ENCODE assay signal across 24 mouse cellular contexts in genomic region chr4:129447360-129447759, GRCm38 (mm10). TPM values are rescaled to one million over a fixed set of nuclear protein-coding genes. Genes with fewer than 3 reads are reported as not detected.
A peak's percentile ranks its signal among the peaks of the same experiment; 100 is the strongest.
DNase-seq lines count a peak whose midpoint lies in the region; ATAC-seq and TF ChIP-seq lines count a peak whose summit lies in the region.
"Had no signal": no experiment of that assay in that cellular context is flagged by ENCODE, and none has a peak within 500 bp of the region (broad histone marks: within the 10 kb centered on the region; RNA-seq: fewer than 3 reads in every experiment).

No protein-coding gene starts in this region.

- H3K4me3 ChIP-seq in heart, embryonic 13.5 days: no peak overlapping the region
- H3K4me3 ChIP-seq in heart, postnatal 0 days (ENCODE audit: low read depth, low read length): no peak overlapping the region
- H3K4me3 ChIP-seq in testis, adult 2 months (ENCODE audit: control insufficient read depth, low read depth, low read length): no peak overlapping the region
- H3K4me3 ChIP-seq: embryonic facial prominence, embryonic 10.5 days; forebrain, embryonic 10.5 days; gastrocnemius, adult 2 months; intestine, embryonic 15.5 days had no signal

- TF ChIP-seq POLR2A in testis, adult 2 months (IDR thresholded peaks at IDR 0.05; ENCODE audit: control insufficient read depth, low read depth, low read length): no peak

- no peak for TF ChIP-seq EP300 in heart, postnatal 0 days (IDR thresholded peaks at IDR 0.05; ENCODE audit: low read depth)

- H3K27ac ChIP-seq in heart, embryonic 13.5 days (replicated peaks): peak overlapping the region; percentile 40
- peak overlapping the region; percentile 40; the same call in 1 of the 2 replicates for H3K27ac ChIP-seq in heart, postnatal 0 days (ENCODE audit: low read depth)
- H3K27ac ChIP-seq in testis, adult 2 months (ENCODE audit: control insufficient read depth, insufficient read depth, low read depth, low read length): peak overlapping the region; percentile 27
- H3K27ac ChIP-seq: embryonic facial prominence, embryonic 10.5 days; forebrain, embryonic 10.5 days; gastrocnemius, adult 2 months; hindbrain, embryonic 14.5 days; intestine, embryonic 15.5 days had no signal

- TF ChIP-seq CTCF in heart, postnatal 0 days (IDR thresholded peaks at IDR 0.05; ENCODE audit: low read depth): no peak
- TF ChIP-seq CTCF in testis, adult 2 months (IDR thresholded peaks at IDR 0.05; ENCODE audit: control insufficient read depth, insufficient read depth, insufficient replicate concordance, low read depth, low read length): no peak

- 59% methylated on average over 8 of the region's 8 CpGs for WGBS in heart, embryonic 13.5 days
- 54% methylated on average over 8 of the region's 8 CpGs for WGBS in heart, postnatal 0 days

- intact Hi-C loops in gastrocnemius, postnatal 14 days (cut with DNase I; ENCODE audit: low total_unique reads): loop anchor here (10.0 kb wide), 1 partner anchor 223 kb away; no protein-coding TSS in a partner anchor

- peaks cover 8% of the 10 kb centered on the region for H3K27me3 ChIP-seq in heart, embryonic 13.5 days (replicated peaks)
- no peaks in the 10 kb centered on the region for H3K27me3 ChIP-seq in heart, postnatal 0 days (ENCODE audit: control insufficient read depth, insufficient read depth, low read length)
- no peaks in the 10 kb centered on the region for H3K27me3 ChIP-seq in testis, adult 2 months (ENCODE audit: control insufficient read depth, insufficient read depth, low read length)
- H3K27me3 ChIP-seq: CH12.LX had no signal

- H3K36me3 ChIP-seq in heart, embryonic 13.5 days: no peaks in the 10 kb centered on the region
- H3K36me3 ChIP-seq in heart, postnatal 0 days (replicated peaks; ENCODE audit: control insufficient read depth, insufficient read depth, low read length): no peaks in the 10 kb centered on the region
- H3K36me3 ChIP-seq in testis, adult 2 months (ENCODE audit: control insufficient read depth, insufficient read depth, low read length): no peaks in the 10 kb centered on the region
- H3K36me3 ChIP-seq: embryonic facial prominence, embryonic 10.5 days; forebrain, embryonic 10.5 days; intestine, embryonic 15.5 days had no signal

- H3K4me2 ChIP-seq in heart, embryonic 13.5 days: no peak overlapping the region
- no peak overlapping the region for H3K4me2 ChIP-seq in heart, postnatal 0 days (ENCODE audit: low read depth, low read length)
- H3K4me2 ChIP-seq: heart, embryonic 11.5 days; hindbrain, embryonic 14.5 days; intestine, embryonic 15.5 days had no signal

- H3K9me3 ChIP-seq in heart, embryonic 13.5 days: no peaks in the 10 kb centered on the region
- H3K9me3 ChIP-seq in heart, postnatal 0 days (replicated peaks; ENCODE audit: control insufficient read depth, low read length): no peaks in the 10 kb centered on the region
- H3K9me3 ChIP-seq: embryonic facial prominence, embryonic 10.5 days; forebrain, embryonic 10.5 days; intestine, embryonic 15.5 days had no signal

- H3K9ac ChIP-seq in heart, embryonic 13.5 days: no peak overlapping the region
- no peak overlapping the region for H3K9ac ChIP-seq in heart, postnatal 0 days (replicated peaks; ENCODE audit: low read depth, low read length)
- H3K9ac ChIP-seq: hindbrain, embryonic 14.5 days; intestine, embryonic 15.5 days had no signal

- no peak for DNase-seq in heart, adult 9 months (ENCODE audit: low spot score in 2 of 2)
- no peak for DNase-seq in heart, postnatal 0 days (ENCODE audit: low spot score)
- no peak for DNase-seq in heart, adult 8-10 months (ENCODE audit: low spot score)
- DNase-seq in testis, postnatal 14 days (ENCODE audit: low spot score): no peak
- no peak for DNase-seq in gastrocnemius, postnatal 14 days
- DNase-seq: adrenal gland, adult 2 months; adrenal gland, postnatal 25 days; cerebellum, adult 18-20 months; cerebellum, adult 9-11 months; cerebellum, postnatal 36 days; gastrocnemius, adult 2 months; gastrocnemius, postnatal 36 days; kidney, adult 18-20 months had no signal

- no peak for ATAC-seq in heart, embryonic 13.5 days (ENCODE audit: extremely low read depth, insufficient number of reproducible peaks, low FRiP score, low TSS enrichment)
- ATAC-seq in heart, postnatal 0 days (ENCODE audit: insufficient read depth, low read depth): 0 out of 2 replicates have a peak, but pooled peaks have one; percentile 24
- ATAC-seq: forebrain, embryonic 14.5 days; intestine, embryonic 15.5 days had no signal

- peaks cover 32% of the 10 kb centered on the region for H3K4me1 ChIP-seq in heart, embryonic 13.5 days
- H3K4me1 ChIP-seq in heart, postnatal 0 days (ENCODE audit: control insufficient read depth, insufficient read depth): peaks cover 12% of the 10 kb centered on the region; the same call in 1 of the 2 replicates
- H3K4me1 ChIP-seq in testis, adult 2 months (ENCODE audit: control insufficient read depth, insufficient read depth, low read length): peaks cover 4% of the 10 kb centered on the region
- H3K4me1 ChIP-seq: forebrain, embryonic 10.5 days; intestine, embryonic 15.5 days had no signal

RNA-seq across cellular contexts. Expression of gene Zbtb8b, which starts 6.7 kb away (rescaled TPM):
- polyA plus RNA-seq in heart, embryonic 13.5 days (2015; fragmentation: Nextera tagmentation; extraction: Ambion mirVana): 3.9 and 4.7 TPM in 2 replicates
- 1.9 and 3.6 TPM in 2 replicates for total RNA-seq in heart, postnatal 0 days (2014; rRNA removed; ENCODE audit: low replicate concordance)
- polyA plus RNA-seq in heart, postnatal 0 days (2015; fragmentation: Nextera tagmentation; extraction: Ambion mirVana): 1.1 and 1.6 TPM in 2 replicates
- total RNA-seq in heart, adult 8-10 months (2022): under 1 TPM; 0.09 to 0.14 (median 0.09) TPM
- polyA plus RNA-seq in testis, adult 2 months (2012; rRNA removed): 1.0 and 1.3 TPM in 2 replicates
- not detected for total RNA-seq in gastrocnemius, postnatal 14 days (2021)
- total RNA-seq: gastrocnemius, adult 2 months; gastrocnemius, postnatal 36 days; hematopoietic stem cell, adult 5-6 weeks had no signal
- polyA plus RNA-seq: adrenal gland, adult 2 months had no signal

RNA-seq across cellular contexts. Expression of gene Bsdc1, which starts 14.0 kb away (rescaled TPM):
- polyA plus RNA-seq in heart, embryonic 13.5 days (2015; fragmentation: Nextera tagmentation; extraction: Ambion mirVana): 25.4 and 26.9 TPM in 2 replicates
- 46.3 and 58.4 TPM in 2 replicates for total RNA-seq in heart, postnatal 0 days (2014; rRNA removed; ENCODE audit: low replicate concordance)
- polyA plus RNA-seq in heart, postnatal 0 days (2015; fragmentation: Nextera tagmentation; extraction: Ambion mirVana): 18.7 and 20.1 TPM in 2 replicates
- total RNA-seq in heart, adult 8-10 months (2022): 10 to 100 TPM; 50.3 to 54.6 (median 53.3) TPM
- 35.5 and 38.2 TPM in 2 replicates for polyA plus RNA-seq in testis, adult 2 months (2012; rRNA removed)
- total RNA-seq in gastrocnemius, postnatal 14 days (2021): 10 to 100 TPM; 22.2 to 32.6 TPM

RNA-seq across cellular contexts. Expression of gene Tssk3, which starts 43.5 kb away (rescaled TPM):
- not detected in 2 replicates for polyA plus RNA-seq in heart, embryonic 13.5 days (2015; fragmentation: Nextera tagmentation; extraction: Ambion mirVana)
- not detected in 2 replicates for total RNA-seq in heart, postnatal 0 days (2014; rRNA removed; ENCODE audit: low replicate concordance)
- polyA plus RNA-seq in heart, postnatal 0 days (2015; fragmentation: Nextera tagmentation; extraction: Ambion mirVana): not detected in 2 replicates
- not detected for total RNA-seq in heart, adult 8-10 months (2022)
- polyA plus RNA-seq in testis, adult 2 months (2012; rRNA removed): 252 and 267 TPM in 2 replicates
- total RNA-seq in gastrocnemius, postnatal 14 days (2021): not detected
- total RNA-seq: adrenal gland, adult 2 months; adrenal gland, postnatal 25 days; gastrocnemius, adult 2 months; gastrocnemius, postnatal 36 days; hematopoietic stem cell, adult 5-6 weeks had no signal
- polyA plus RNA-seq: adrenal gland, adult 2 months; embryonic facial prominence, embryonic 10.5 days; embryonic facial prominence, embryonic 14.5 days; forebrain, embryonic 10.5 days; forebrain, embryonic 14.5 days; heart, embryonic 11.5 days; intestine, embryonic 15.5 days had no signal

RNA-seq across cellular contexts. Expression of gene Fam229a, which starts 43.6 kb away (rescaled TPM):
- not detected in 2 replicates for polyA plus RNA-seq in heart, embryonic 13.5 days (2015; fragmentation: Nextera tagmentation; extraction: Ambion mirVana)
- total RNA-seq in heart, postnatal 0 days (2014; rRNA removed; ENCODE audit: low replicate concordance): not detected in 2 replicates
- polyA plus RNA-seq in heart, postnatal 0 days (2015; fragmentation: Nextera tagmentation; extraction: Ambion mirVana): 0.22 and 0.52 TPM in 2 replicates
- total RNA-seq in heart, adult 8-10 months (2022): not detected
- polyA plus RNA-seq in testis, adult 2 months (2012; rRNA removed): 945 and 1,232 TPM in 2 replicates
- total RNA-seq in gastrocnemius, postnatal 14 days (2021): not detected
- total RNA-seq: adrenal gland, adult 2 months; adrenal gland, postnatal 25 days; CH12.LX; gastrocnemius, adult 2 months; gastrocnemius, postnatal 36 days; hematopoietic stem cell, adult 5-6 weeks had no signal
- polyA plus RNA-seq: embryonic facial prominence, embryonic 10.5 days; embryonic facial prominence, embryonic 14.5 days; forebrain, embryonic 10.5 days; forebrain, embryonic 14.5 days; heart, embryonic 11.5 days; intestine, embryonic 15.5 days had no signal
